Mouse (Mus musculus) thymus, postnatal 36 days (tissue): ENCODE measurements around the gene Sqor.

Source experiments
- DNase-seq, 2 experiments: peaks; one replicate each; pipeline ENCODE4 v3.0.0; 2022; ENCODE audit warnings: mixed read lengths in 2 of 2

Sqor gene

DNA sequence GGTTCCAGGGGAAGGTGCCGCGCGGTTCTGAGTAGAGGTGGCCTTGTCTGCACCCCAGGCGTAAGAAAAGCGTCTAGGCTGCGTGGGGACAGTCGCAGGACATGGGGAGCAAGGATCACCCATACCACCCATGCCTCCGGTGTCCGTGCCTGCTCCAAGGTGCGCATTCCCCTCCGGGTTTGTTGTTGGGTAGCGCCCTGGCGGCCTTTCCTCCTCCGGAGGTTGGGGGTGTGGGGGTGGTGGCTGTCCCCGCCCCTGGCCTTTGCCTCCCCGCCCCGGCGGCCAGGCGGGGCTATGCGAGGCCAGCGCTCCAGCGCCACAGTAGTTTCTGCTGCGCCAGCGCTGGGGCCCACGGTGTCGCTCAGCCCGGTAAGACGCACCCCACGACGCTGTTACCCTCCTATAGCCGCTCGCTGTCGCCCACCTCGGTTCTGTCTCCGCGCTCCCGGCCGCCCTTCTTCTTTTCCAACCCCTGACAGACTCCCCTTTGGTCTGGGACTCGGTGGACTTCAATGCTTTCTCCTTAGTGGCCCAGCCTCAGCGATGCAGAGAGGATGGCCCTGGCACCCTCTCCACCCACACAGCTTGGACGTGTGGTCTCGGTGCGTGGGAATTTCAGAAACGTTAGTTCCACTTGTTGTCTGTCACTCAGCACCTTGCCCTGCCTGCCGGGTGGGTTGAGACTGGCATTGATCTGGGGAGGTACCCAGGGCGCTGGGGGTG, at the start of gene Sqor:
TSS of gene Sqor (plus strand) at position 167 of the 723 bp plus-strand sequence.
- peak; percentile 65 to 74 for DNase-seq

DNA sequence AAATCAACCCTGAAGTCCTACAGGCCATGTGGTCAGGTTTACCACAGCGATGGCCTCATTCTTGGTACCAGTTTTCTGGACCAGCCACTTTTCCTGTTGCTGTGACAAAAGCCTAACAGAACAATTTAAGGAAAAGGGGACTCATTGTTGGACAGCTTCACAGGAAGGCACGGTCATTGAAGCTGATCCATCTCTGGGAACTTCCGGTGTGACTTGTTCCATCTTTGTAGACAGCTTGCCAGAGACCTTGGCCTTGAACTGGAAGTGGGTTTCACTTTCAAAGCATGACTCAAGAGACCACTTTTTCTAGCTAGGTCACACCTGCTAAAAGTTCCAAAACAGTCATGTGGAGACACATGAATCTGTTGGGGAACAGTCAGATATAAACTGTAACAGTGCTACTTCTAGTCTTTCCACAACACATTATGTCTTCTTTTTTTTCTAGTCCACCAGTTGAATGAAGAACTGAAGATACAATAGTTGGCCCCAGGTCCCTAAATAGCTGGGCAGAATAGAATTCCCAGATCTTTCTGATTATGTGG, 48.7 kb upstream of the Sqor start:
- DNase-seq, result peak in 1 of 2 experiments; percentile 30

DNA sequence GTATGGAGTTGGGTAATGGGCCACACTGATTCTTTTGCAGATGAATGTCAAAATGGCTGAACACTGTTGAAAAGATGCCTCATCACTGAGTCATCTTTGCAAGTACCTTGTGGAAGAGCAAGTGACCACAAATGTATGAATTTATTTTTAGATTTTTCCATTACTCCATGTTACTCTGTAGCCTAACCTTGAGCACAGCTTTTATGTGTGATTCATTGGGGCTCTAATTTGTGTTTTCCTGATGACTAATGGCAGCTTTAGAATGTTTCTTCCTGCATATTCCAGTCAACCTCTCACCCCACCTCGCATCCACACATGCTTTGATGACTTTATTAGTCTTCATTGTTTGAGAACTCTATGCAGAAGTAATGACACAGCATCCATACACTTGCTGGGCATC, 45.8 kb upstream of the Sqor start:
- no peak for DNase-seq

DNA sequence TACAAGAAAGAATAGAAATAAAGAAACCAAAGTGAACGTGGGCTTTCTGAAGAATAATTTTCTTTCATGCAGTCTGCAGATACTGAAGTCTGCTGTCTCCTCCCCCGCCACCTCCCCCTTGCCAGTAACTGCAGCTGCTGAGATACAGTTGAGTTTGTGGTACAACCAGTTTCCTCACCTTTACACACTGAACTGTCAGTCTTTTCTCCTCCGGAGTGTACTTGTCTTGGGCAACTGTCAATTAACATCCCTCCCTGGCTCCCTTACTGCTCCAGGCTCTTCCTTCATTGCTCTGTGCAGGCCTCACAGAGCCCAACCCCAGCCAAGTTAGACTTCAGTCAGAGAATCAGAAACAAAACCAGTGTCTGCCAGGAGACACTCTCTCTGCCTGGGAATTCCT, 44.5 kb upstream of the Sqor start:
- peak; percentile 50 to 75 for DNase-seq

DNA sequence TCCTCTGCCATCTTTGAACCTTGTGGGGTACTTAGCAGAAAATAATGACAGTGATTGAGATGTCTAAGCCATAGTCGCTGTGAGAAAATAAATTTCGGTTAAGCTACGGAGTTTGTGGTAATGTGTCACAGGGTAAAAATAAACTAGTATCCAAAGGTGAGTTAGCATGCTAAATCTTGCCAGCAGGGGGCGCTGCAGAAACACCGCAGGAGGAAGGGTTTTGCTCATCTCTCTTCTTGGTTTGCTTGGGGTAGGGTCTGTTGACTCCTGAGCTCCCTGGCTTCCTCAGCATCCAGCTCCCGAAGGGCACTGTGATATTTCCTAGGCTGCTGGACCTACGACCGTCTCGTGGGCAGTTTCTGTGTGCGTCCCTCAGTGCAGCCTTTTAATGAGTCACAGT, 39.4 kb upstream of the Sqor start:
- DNase-seq, result peak; percentile 53 to 55

DNA sequence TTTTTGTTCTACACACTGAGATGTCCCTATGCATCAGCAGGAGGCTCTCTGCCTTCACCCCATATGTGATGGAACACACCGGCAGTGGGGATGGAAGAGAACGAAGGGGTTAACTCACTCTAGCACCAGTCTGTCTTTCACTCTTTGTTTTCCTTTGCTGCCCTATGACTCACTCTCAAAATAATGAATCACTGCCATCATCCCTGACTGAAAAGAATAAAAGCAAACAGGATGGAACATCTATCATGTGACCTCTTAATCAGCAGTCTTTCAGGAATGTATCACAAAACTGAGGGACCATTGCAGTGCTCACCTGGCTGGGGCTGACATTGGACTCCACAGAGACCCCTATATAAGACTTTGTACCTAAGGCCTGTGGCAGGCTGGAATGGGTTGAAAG, 33.6 kb upstream of the Sqor start:
- DNase-seq, result no peak

DNA sequence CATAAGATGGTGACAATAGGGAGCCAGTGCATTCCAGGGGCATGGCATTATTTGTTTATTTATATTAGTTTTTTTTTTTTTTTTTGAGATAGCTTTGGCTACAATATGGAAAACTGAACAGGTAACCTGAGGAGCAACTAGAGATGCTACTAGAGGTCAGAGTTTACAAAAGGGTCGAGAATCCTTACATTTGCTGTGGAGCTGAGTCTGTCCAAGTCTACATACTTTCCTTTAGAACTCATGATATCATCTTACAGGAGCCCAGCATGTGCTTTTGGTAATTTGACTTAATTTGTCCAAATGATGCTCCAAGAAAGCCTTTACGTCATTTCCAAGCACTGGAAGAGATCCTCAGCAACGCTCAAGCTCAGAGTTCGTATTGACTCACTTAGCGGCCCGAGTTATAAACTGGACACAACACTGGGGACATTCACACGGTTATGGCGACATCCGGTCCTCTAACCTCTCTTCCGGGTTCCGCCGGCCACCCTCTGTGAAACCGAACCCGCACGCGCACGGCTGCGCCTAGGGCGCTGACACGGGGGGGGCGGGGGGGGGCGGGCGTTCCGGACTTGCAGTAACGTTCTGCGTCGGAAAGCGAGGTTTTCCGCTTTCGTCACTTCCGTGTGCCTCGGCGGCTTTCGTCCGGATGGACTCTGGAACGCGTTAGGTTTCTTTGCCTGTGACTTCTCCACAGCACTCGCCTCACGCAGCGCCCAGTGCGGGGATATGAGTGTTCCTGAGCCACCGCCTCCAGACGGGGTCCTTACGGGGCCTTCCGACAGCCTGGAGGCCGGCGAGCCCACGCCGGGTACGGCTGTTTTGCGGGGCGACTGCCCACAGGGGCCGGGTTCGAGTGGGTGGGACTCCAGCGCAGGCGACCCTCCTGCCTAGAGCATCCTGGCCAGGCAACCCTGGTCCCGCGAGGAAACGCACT, 26.9 kb upstream of the Sqor start, which contains the start of gene Bloc1s6:
TSS of gene Bloc1s6 (plus strand) at position 610 of the 937 bp plus-strand sequence.
- DNase-seq, result peak; percentile 88

DNA sequence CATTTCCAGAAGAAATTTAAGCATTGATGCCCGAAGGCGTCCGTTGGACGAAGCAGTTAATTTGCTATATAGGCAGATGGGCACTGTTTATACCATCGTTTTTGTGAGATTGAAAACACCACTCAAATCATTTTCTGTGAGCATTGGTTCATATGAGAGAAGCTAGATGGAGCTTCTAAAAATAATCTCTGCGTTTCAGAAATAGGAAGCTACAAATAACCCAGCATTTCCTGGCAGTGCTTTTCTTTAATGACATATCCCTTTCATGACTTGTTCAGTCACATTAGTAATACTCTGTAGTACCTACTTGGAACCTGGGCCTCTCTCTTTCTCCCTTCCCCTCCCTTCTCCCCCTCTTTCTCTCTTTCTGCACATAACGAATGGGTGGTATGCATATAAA, 26.0 kb upstream of the Sqor start:
- DNase-seq, result no peak

DNA sequence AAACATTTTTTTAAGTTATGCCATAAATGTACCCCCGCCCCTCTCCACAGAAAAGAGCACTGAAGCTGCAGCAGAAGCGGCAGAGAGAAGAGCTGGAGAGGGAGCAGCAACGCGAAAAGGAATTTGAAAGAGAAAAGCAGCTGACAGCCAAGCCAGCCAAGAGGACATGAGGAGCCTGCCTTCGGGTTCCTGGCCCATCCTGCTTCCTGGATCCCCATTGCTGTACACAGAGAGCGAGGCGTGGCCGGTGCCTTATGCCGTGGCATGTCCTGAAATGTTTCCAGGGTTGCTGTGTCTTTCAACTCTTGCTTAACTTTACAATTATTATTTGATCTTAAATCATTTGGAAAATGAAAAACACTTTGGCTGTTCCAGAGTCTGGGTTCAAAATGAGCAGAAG, 18.6 kb upstream of the Sqor start:
- DNase-seq, result no peak

DNA sequence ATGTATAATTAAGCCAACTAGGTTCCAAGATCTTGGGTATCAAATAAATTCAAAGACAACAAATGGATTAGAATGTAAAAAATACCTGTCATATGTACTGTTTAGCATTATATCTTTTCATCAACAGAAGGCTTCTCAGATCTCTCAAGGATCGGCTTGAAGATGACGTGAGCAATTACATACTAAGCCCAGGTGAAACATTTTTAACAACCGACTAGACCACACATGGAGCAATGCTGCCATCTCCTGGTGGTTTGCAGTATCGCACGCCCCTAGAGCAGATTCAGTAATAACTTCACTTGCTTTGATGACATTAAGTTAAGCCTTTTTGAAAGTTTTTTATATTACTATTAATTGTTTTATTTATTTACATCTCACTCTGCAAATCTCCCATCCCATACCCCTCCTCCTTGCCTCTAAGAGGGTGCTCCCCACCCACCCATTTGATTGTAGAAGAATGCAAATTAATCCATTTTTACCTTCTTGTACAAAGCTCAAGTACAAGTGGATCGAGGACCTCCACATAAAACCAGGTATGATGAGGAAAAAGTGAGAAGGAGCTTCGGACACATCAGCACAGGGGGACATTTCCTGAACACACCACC, 11.2 kb upstream of the Sqor start:
- peak; percentile 64 to 65 for DNase-seq

DNA sequence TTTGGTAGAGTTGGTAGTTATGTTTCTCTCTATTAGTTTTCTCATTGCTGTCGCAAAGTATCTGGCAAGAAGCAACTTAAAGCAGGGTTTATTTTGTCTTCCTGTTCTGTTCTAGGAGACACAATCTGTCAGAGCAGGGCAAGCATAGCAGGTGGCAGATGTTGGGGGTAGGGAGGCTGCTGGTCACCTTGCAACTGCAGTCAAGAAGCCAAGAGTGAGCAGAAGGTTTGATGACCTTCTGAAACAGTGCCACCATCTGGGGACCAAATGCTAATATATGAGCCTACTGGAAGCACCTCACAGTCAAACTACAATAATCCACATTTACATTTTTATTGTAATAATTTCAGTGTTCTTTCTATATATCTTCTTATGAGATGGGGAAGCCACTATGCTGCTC, 5.2 kb upstream of the Sqor start:
- no peak for DNase-seq

DNA sequence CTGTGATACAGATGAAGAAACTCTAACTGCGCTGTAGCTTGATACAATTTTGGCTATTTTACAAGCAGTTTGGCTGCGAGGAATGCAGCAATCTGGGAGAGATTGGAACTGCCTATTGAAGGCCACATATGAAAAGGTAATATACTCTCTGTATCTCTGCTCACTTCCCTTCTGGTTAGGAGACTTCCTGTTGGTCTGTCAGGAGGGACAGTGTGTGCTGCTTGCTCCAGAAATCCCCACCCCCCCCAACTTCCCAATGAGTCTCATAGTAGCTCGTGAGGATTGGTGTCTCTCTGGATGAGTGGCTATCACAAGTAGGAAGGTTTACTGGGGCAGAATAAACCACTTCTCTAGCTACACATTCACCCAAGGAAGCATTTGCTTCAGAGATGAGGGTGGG, 2.0 kb upstream of the Sqor start:
- DNase-seq, result no peak

DNA sequence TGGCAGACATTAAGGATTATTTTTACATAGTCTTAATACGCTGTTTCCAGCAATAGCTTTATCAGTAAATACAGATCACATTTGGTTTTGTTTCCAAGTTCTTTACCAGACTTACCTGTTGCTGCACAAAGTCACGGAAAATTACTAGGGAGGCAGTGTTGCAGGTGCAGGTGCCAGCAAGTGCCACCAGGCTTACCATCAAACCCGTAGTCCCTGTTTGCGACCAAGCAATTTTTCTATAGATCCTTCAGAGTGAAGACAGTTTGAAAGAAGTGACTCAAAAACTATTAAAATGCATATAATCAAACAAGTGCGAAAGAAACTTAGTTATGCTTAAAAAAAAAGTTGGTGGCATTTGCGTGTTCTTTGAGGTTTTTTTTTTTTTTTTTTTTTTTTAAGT, 511 bp upstream of the Sqor start:
- peak; percentile 18 to 22 for DNase-seq

DNA sequence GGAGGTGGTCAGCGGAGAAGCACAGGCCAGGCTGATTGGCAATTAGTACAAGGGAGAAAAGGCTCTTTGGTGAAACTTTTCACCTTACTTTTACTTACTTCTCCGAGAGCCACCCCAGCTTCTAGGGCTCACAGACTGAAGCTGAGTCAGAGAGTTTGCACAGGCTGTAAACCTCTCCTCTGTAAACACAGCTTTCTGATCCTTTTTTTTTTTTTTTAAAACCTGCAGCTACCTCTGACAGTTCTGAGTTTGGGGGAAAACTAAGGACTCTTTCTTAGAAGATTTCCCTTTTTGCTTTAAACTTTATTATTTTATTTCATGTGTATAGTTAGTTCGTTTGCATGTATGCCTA, 733 bp downstream of the Sqor start:
- DNase-seq, result no peak

DNA sequence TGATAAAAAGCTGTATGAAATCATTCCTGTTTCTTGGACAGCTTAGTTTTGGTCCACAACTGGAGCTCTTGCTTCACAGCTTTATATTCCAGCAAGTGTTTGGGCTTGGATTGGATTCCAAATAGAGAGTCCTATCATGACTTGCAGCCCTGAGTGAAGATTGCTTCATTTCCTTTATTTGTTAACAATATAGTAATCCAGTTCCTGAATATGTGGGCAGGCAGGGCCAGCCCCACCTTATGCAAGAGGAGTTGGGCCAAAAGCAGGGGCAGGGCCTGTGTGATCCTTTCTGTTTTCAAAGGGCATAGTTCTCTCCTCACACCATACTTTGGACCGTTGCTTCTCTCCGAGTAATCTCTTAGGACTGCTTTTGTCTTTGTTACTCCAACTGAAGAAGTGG, 6.0 kb downstream of the Sqor start:
- DNase-seq, result no peak

DNA sequence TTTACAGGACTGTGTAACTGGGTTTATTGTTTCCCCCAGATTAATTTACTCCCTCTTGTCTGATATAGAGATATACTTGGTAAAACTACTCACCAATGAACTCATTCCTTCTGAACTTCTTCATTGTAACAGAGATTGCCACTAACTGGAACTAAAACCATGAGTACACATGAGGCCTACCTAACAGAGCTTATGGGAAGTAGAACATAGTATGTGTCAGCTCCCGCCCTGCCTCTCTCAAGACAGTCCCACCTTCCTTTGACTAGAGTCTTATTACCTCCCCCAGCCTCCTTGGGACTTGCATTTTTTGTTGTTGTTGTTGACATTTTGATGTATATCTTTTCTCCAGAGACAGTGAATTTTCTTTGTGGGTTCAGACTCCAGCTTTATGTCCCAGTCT, 7.9 kb downstream of the Sqor start:
- DNase-seq, result no peak

DNA sequence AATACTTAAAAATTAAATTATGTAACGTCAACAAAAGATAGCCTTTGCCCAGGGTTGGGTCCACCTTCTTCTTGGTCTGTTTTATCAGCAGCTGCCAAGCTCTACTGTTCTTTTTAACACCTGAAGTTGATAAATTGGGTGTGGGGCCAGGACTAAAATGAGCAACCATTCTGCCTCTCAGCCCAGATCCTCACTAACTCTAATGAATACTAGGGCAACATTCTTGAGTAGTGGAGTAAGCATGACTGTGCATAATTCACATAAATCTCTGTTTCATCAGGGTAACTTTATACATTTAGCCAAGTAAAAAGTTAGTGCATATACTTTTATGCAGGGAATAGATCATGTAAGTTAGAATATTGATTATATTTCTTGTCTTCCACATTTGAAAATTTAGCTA, 10.5 kb downstream of the Sqor start:
- DNase-seq, result no peak

DNA sequence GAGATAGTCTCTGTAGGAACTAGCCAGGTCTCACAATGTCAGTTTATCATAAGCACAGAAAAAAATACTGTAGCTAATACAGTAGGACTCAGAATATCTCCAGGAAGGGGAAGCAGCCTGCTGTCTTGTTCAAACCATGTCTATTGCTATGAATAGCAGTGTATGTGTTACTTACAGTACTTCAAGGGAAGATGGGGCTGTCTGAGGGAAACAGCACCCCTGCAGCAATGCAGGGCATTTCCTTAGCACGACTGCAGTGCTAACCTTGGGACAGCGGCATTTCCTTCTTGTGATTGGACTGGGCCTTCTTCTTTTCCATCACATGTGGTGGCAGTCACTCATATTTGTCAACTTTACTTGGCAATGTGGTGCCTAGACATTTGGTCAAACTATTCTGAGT, 11.8 kb downstream of the Sqor start:
- no peak for DNase-seq

DNA sequence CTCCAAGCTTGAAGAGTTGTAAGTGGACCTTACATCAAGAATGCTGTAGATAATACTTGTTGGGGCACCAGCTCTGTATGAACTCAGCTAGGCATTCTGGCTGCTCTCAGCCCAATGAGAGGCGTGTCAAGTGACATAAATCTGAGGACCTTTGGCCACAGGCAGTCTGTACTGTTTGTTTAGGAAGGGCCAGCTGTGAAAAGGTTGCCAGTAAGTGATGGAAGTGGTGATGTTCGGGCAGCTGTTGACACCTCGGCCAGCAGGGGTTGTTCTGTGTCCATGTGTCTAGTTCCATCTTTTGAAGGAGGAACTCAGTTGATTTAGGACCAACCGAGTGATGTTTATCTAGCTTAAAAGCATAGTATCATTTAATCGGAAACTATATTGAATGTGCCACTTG, 14.9 kb downstream of the Sqor start:
- no peak for DNase-seq

DNA sequence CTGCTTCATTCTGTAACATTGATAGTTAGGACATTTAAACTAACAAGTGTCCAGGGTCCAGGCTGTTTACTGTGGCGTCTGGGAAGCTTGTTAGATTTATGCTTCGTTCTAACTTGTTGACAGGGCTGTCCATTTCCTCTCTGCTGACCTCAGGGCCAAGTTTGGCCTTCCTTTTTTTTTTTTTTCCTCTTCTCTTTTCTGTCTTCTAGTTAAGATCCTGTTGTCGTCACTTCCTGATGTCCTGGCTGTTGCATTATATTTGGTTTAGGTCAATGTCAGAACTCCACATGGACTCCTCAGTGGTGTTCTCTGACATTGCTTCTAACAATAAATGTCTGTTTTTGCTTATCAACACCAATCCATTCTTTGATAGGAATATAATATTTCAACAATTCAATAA, 15.4 kb downstream of the Sqor start:
- no peak for DNase-seq

DNA sequence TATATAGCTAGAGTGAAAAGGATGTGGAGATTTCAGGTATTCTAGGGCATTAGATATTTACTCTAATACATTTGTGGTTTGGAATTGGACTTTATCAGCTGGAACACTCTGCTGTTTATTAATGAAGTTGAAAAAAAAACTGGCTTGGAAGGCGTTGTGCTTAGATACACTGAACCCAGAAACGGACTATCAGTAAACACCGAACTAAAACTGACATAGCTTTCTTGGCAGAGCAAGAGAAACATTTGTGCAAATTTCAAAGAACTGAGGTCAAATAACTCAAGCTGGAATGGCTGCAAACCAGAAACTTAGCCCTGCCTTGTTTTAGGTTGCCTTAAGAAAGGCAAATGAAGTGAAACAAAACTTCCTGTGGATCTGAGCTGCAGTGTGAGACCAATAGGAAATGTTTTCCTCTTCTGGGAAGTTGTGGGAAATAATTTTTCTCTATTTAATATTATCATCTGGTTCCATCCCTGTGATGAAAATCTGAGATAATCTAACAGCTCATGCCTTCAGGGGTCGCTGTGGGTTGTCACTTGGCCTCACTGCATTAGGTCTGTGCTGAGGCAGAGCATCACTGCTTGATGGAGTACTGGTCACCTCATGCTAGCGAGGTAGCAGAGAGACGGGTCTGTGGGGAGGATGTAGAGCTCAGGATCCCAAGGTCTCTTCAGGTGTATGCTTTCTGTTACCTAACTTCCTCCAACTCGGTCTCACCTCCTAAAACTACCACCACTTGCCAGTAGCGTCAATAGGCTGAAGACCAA, 16.7 kb downstream of the Sqor start:
- DNase-seq, result no peak

DNA sequence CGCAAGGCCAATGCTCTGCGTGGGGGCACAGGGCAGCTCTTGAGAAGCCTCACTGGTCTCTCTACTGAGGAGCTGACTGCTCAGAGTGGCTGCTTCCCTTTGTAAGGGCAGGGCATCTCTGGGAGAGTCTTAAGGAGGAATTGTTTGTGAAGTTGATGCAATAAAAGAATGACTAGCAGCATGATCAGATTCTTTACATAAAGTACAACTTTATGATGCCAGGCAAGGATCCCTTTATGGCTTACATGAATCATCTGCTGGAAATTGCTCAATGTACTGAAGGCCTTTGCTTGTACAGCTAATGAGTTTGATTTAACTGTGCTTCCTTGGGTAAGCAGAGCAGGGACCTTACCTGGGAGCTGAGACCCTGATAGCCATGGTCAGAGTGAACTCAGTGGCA, 18.7 kb downstream of the Sqor start:
- no peak for DNase-seq

DNA sequence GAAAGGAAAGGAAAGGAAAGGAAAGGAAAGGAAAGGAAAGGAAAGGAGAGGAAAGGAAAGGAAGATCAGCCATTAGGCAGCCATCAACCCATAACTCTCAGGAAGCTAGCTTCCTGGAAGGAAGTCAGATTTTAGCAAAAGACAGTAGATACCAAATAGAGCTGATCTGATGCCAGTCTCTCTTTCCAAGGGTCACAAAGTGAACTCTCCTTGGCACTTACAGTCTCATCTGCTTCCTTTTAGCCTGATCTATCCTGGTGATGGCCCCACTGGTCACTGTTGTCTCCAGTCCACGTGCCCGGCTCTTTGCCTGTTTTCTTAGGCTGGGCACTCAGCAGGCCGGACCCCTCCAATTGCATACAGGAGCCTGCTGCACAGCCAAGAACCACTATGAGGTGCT, 19.7 kb downstream of the Sqor start:
- DNase-seq, result no peak
